Comparison of ENCODE assay signal across 19 mouse cellular contexts in the genomic region with DNA sequence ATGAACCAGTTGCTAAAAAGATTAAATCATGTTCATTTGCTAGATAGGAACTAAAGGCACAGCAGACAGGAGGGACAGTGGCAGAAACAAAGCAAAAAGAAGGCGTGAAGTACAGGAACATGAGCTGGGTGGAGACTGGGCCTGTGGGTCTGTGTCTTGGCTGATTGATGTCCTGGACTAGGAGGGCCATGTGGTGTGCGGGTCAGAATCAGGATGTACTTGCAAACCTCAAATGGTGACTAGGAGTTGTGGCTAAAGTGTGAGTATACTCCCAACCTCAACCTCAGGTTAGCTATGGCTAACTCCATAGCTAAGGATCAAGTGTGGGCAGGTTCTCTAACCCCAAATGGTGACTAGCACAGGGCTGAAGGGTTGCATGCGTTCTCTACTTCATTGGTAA.
"Had no signal": no experiment of that assay in that cellular context is flagged by ENCODE, and none has a peak within 500 bp of the region (broad histone marks: within the 10 kb centered on the region; RNA-seq: fewer than 3 reads in every experiment).

No protein-coding gene starts in this region.

- H3K4me2 ChIP-seq: limb, embryonic 12.5 days; limb, embryonic 15.5 days; liver, embryonic 11.5 days; lung, embryonic 14.5 days; midbrain, embryonic 12.5 days had no signal

- H3K36me3 ChIP-seq: limb, embryonic 15.5 days; midbrain, embryonic 12.5 days had no signal

- H3K9me3 ChIP-seq: limb, embryonic 12.5 days; limb, embryonic 15.5 days; midbrain, embryonic 12.5 days had no signal

- ATAC-seq: liver, postnatal 0 days; lung, postnatal 0 days; midbrain, embryonic 16.5 days had no signal

- H3K4me3 ChIP-seq: left cerebral cortex, adult 2 months; limb, embryonic 12.5 days; limb, embryonic 15.5 days; midbrain, embryonic 12.5 days had no signal

- DNase-seq: kidney, adult 11 months; kidney, adult 9 months; kidney, postnatal 10 days; kidney, postnatal 36 days; layer of hippocampus, postnatal 36 days; left cerebral cortex, postnatal 4 days; liver, postnatal 0 days; lung, embryonic 14.5 days; thymus, adult 18-20 months; thymus, postnatal 36 days had no signal

- H3K4me1 ChIP-seq: limb, embryonic 15.5 days; midbrain, embryonic 12.5 days had no signal

- H3K9ac ChIP-seq: limb, embryonic 12.5 days; limb, embryonic 15.5 days; liver, embryonic 14.5 days; liver, postnatal 0 days; lung, embryonic 14.5 days; midbrain, embryonic 12.5 days had no signal

- H3K27me3 ChIP-seq: limb, embryonic 12.5 days; limb, embryonic 15.5 days; midbrain, embryonic 12.5 days had no signal

- H3K27ac ChIP-seq: left cerebral cortex, adult 2 months; limb, embryonic 12.5 days; limb, embryonic 15.5 days; liver, embryonic 14.5 days; macrophage; midbrain, embryonic 12.5 days had no signal
